Mouse (Mus musculus): ENCODE measurements around the gene Rad21l.

GRCm38 (mm10) chr2:151682976-151683375, 14.6 kb upstream of the Rad21l start:
- TF ChIP-seq CTCF (IDR thresholded peaks at IDR 0.05; ENCODE audit: control insufficient read depth, insufficient read depth, insufficient read length) (no peak), MAX (IDR thresholded peaks at IDR 0.05) (no peak), USF1 (IDR thresholded peaks at IDR 0.05; ENCODE audit: low read depth) (no peak), MYOD1 (IDR thresholded peaks at IDR 0.05; ENCODE audit: control insufficient read depth, insufficient read length, low read depth) (no peak), FOSL1 (IDR thresholded peaks at IDR 0.05; ENCODE audit: insufficient read depth, low read length, poor library complexity, severe bottlenecking) (no peak), MYOG (IDR thresholded peaks at IDR 0.05; ENCODE audit: control insufficient read depth, extremely low read depth, insufficient read length) (no peak)

Measured in C2C12 (cell line).